Mouse (Mus musculus) hindbrain, postnatal 0 days (tissue): ENCODE measurements around the gene Gbp6. TPM values are rescaled to one million over a fixed set of nuclear protein-coding genes. Genes with fewer than 3 reads are reported as not detected.
"Not testable (repeated sequence)": the region's sequence is repeated elsewhere in the genome, so short reads cannot be mapped to it uniquely, and the experiment has no call there.

Experiments
- ATAC-seq: fragments of 200-750 bp; cut with Nextera tagmentation; 2 replicates; pipeline ENCODE4 v1.8.0; 2017; ENCODE audit warnings: mild to moderate bottlenecking, moderate TSS enrichment, moderate library complexity
- DNase-seq: peaks from one replicate; pipeline ENCODE4 v3.0.0-alpha.2; 2015; ENCODE audit warnings: low spot score
- H3K27ac ChIP-seq: fragments of 300-500 bp; sonication (generic); 2 replicates; pipeline ENCODE4 v1.5.1; 2014; ENCODE audit warnings: mild to moderate bottlenecking
- H3K27me3 ChIP-seq: fragments of 300-500 bp; sonication (generic); 2 replicates; pipeline ENCODE4 v1.6.1; 2014; ENCODE audit warnings: low read length, mixed read lengths; ENCODE audit not compliant: insufficient read depth
- H3K36me3 ChIP-seq: fragments of 300-500 bp; sonication (generic); 2 replicates; pipeline ENCODE4 v1.6.1; 2014; ENCODE audit warnings: low read length, mixed read lengths; ENCODE audit not compliant: insufficient read depth
- H3K4me1 ChIP-seq: fragments of 300-500 bp; sonication (generic); 2 replicates; pipeline ENCODE4 v1.6.1; 2014; ENCODE audit warnings: antibody characterized with exemption, low read length, mixed read lengths; ENCODE audit not compliant: insufficient read depth
- H3K4me2 ChIP-seq: fragments of 300-500 bp; sonication (generic); 2 replicates; pipeline ENCODE4 v1.6.1; 2014; ENCODE audit warnings: low read depth, mild to moderate bottlenecking, low read length, moderate library complexity, mixed read lengths
- H3K4me3 ChIP-seq: fragments of 300-500 bp; sonication (generic); 2 replicates; pipeline ENCODE4 v1.5.1; 2014; ENCODE audit warnings: low read length
- H3K9ac ChIP-seq: fragments of 300-500 bp; sonication (generic); replicated peaks from 2 replicates; pipeline ENCODE4 v1.6.1; 2014; ENCODE audit warnings: mild to moderate bottlenecking, low read length, moderate library complexity, mixed read lengths
- H3K9me3 ChIP-seq: fragments of 300-500 bp; sonication (generic); 2 replicates; pipeline ENCODE4 v1.6.1; 2016; ENCODE audit warnings: low read length, mixed read lengths
- WGBS: fragments of 180-500 bp; shearing (Covaris S2); extraction: QIAGEN DNeasy Blood & Tissue Kit; methylation state at CpG from one replicate; pipeline ENCODE4 v1.1.7; 2014; 5-methylcytosine and 5-hydroxymethylcytosine counted together
- polyA plus RNA-seq: library from polyadenylated mRNA; unstranded; fragments of >200 nt; fragmentation: Nextera tagmentation; extraction: Ambion mirVana; gene quantifications from 2 replicates; pipeline ENCODE4 v1.2.1, GENCODE M21; 2015
- total RNA-seq: library from RNA; depleted of rRNA; stranded (reverse); fragments of >200 nt; gene quantifications from 2 replicates; pipeline ENCODE4 v1.2.3, GENCODE M21; 2014; rRNA removed

The Gbp6 gene
- total and polyA plus RNA-seq, 2 experiments from 2014 or later, result 2.1 to 3.9 TPM

DNA sequence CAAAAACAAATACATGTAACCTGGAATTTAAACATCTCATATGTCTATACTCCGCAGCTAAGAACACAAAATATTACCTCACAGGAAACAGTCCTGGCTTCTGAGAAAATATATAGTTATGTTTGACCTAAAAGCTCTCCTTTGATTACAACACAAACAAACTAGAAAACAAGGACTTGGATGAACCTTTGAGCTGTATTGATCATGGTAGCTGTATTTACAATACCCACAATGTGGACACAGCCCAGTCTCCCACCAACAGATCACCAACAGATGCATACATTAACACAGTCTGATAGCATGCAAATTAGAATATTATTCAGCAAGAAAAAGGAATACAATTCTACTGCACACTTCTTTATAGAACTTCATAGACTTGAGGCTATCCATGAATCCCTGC, 55.1 kb downstream of the Gbp6 start:
- not testable (repeated sequence) for DNase-seq, H3K27me3 ChIP-seq, H3K4me2 ChIP-seq, H3K36me3 ChIP-seq, H3K4me1 ChIP-seq, ATAC-seq, H3K9ac ChIP-seq, H3K9me3 ChIP-seq, H3K27ac ChIP-seq, H3K4me3 ChIP-seq
- WGBS, result 93% methylated on average over 1 of the region's 1 CpGs

- H3K4me3 ChIP-seq, H3K9me3 ChIP-seq, H3K27me3 ChIP-seq, H3K9ac ChIP-seq, H3K27ac ChIP-seq, H3K4me1 ChIP-seq, H3K4me2 ChIP-seq, H3K36me3 ChIP-seq, DNase-seq, ATAC-seq: not testable (repeated sequence)
- 66% methylated on average over 3 of the region's 3 CpGs for WGBS
Observed at GRCm38 (mm10) chr5:105236040-105236439, 57.5 kb downstream of the Gbp6 start.

Other genes starting within 250 kb of the Gbp6 start
- gene Gbp9, start 154.2 kb downstream of the Gbp6 start, total RNA-seq, result 2.1 and 2.4 TPM in 2 replicates
- 1.7 TPM in 2 replicates for gene Gbp9, start 154.2 kb downstream of the Gbp6 start, polyA plus RNA-seq
- gene Gbp8, start 154.2 kb downstream of the Gbp6 start, total RNA-seq, result 1.3 TPM in 1 of 2 replicates, not detected in the other
- gene Gbp8, start 154.2 kb downstream of the Gbp6 start, polyA plus RNA-seq, result 0.33 and 0.40 TPM in 2 replicates
- 1.6 and 1.9 TPM in 2 replicates for gene Gbp4, start 154.1 kb downstream of the Gbp6 start, total RNA-seq
- 0.63 and 1.1 TPM in 2 replicates for gene Gbp4, start 154.1 kb downstream of the Gbp6 start, polyA plus RNA-seq
- 1.6 and 1.9 TPM in 2 replicates for gene Gbp10, start 54.2 kb downstream of the Gbp6 start, total RNA-seq
- gene Gbp10, start 54.2 kb downstream of the Gbp6 start, polyA plus RNA-seq, result 0.55 and 0.61 TPM in 2 replicates
- 0.47 TPM in 1 of 2 replicates, not detected in the other for gene Gm43302, start within 50 bp of the Gbp6 start, total RNA-seq
- not detected in 2 replicates for gene Gm43302, start within 50 bp of the Gbp6 start, polyA plus RNA-seq
- 48.4 and 49.9 TPM in 2 replicates for gene Lrrc8b, start 122.1 kb upstream of the Gbp6 start, total RNA-seq
- 15.3 and 17.3 TPM in 2 replicates for gene Lrrc8b, start 122.1 kb upstream of the Gbp6 start, polyA plus RNA-seq
- 11.0 and 11.6 TPM in 2 replicates for gene Lrrc8c, start 225.7 kb upstream of the Gbp6 start, total RNA-seq
- gene Lrrc8c, start 225.7 kb upstream of the Gbp6 start, polyA plus RNA-seq, result 10.7 and 11.6 TPM in 2 replicates